Mouse (Mus musculus) kidney, embryonic 14.5 days (tissue): Measurements from ENCODE around the gene Gabbr2. TPM values are rescaled to one million over a fixed set of nuclear protein-coding genes. Genes with fewer than 3 reads are reported as not detected.
A peak's percentile ranks its signal among the peaks of the same experiment; 100 is the strongest.

Source experiments
- ATAC-seq: fragments of 200-750 bp; cut with Nextera tagmentation; 2 replicates; pipeline ENCODE4 v1.8.0; 2017; ENCODE audit warnings: moderate number of reproducible peaks, mild to moderate bottlenecking, moderate TSS enrichment, moderate library complexity; ENCODE audit not compliant: low FRiP score, low TSS enrichment
- H3K27ac ChIP-seq: fragments of 300-500 bp; sonication (generic); 2 replicates; pipeline ENCODE4 v1.5.1; 2014; ENCODE audit warnings: low read depth, mild to moderate bottlenecking, low read length, moderate library complexity, mixed read lengths
- H3K27me3 ChIP-seq: fragments of 300-500 bp; sonication (generic); 2 replicates; pipeline ENCODE4 v1.6.1; 2014; ENCODE audit warnings: mild to moderate bottlenecking, low read length; ENCODE audit not compliant: control insufficient read depth, insufficient read depth
- H3K36me3 ChIP-seq: fragments of 300-500 bp; sonication (generic); 2 replicates; pipeline ENCODE4 v1.6.1; 2014; ENCODE audit warnings: low read length, mixed read lengths; ENCODE audit not compliant: control insufficient read depth, insufficient read depth
- H3K4me1 ChIP-seq: fragments of 300-500 bp; sonication (generic); 2 replicates; pipeline ENCODE4 v1.6.1; 2014; ENCODE audit warnings: low read length, mixed read lengths; ENCODE audit not compliant: control insufficient read depth, insufficient read depth
- H3K4me2 ChIP-seq: fragments of 300-500 bp; sonication (generic); replicated peaks from 2 replicates; pipeline ENCODE4 v1.6.1; 2014; ENCODE audit warnings: low read depth, mild to moderate bottlenecking, low read length
- H3K4me3 ChIP-seq: fragments of 300-500 bp; sonication (generic); 2 replicates; pipeline ENCODE4 v1.5.1; 2014; ENCODE audit warnings: mild to moderate bottlenecking, low read length
- H3K9ac ChIP-seq: fragments of 300-500 bp; sonication (generic); 2 replicates; pipeline ENCODE4 v1.6.1; 2014; ENCODE audit warnings: low read depth, mild to moderate bottlenecking, low read length, moderate library complexity
- H3K9me3 ChIP-seq: fragments of 300-500 bp; sonication (generic); 2 replicates; pipeline ENCODE4 v1.6.1; 2016; ENCODE audit warnings: low read length; ENCODE audit not compliant: control insufficient read depth
- WGBS: fragments of 180-500 bp; shearing (Covaris S2); extraction: QIAGEN DNeasy Blood & Tissue Kit; methylation state at CpG from one replicate; pipeline ENCODE4 v1.1.7; 2014; 5-methylcytosine and 5-hydroxymethylcytosine counted together
- polyA plus RNA-seq: library from polyadenylated mRNA; unstranded; fragments of >200 nt; fragmentation: Nextera tagmentation; extraction: Ambion mirVana; gene quantifications from 2 replicates; pipeline ENCODE4 v1.2.1, GENCODE M21; 2014

Gabbr2 gene
- polyA plus RNA-seq, 1 experiment from 2014 or later = 0.43 TPM

DNA sequence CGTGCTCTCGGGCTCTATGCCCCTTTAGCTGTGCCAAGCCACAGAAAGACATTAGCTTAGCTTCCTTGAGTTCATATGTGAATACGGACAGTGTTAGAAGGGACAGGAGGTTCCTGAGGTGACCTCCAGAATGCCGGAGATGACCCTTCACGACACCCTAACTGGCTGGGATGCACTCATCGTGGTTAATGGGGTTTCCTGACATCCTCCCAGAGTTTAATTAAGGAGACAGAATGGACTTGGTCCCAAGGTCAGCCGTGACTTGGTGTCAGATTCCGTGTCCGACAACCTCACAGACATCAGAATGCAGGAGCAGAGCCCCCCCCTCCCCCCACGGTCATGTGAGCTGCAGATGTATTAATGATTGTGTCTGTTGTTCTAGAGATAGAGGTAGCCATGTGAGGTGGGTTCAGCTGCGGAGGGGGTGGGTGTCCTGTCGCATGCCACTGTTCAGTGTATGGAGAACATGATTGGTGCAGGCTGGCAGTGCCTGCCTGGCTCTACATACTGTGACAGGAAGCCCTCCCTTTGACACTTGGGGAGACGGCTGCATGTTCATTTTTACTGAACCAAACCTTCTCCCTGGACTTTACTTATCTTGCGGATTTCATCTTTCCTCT, 303.4 kb downstream of the Gabbr2 start:
- 37% methylated on average over 14 of the region's 14 CpGs for WGBS
- H3K27ac ChIP-seq = no peak overlapping the region
- H3K9me3 ChIP-seq = 0 out of 2 replicates have a peak, but pooled peaks cover 4% of the 10 kb centered on the region
- H3K27me3 ChIP-seq = no peaks in the 10 kb centered on the region
- peak; percentile 70 for ATAC-seq
- no peak overlapping the region for H3K9ac ChIP-seq
- no peak overlapping the region for H3K4me3 ChIP-seq
- no peaks in the 10 kb centered on the region for H3K4me1 ChIP-seq
- no peak overlapping the region for H3K4me2 ChIP-seq
- no peaks in the 10 kb centered on the region for H3K36me3 ChIP-seq

DNA sequence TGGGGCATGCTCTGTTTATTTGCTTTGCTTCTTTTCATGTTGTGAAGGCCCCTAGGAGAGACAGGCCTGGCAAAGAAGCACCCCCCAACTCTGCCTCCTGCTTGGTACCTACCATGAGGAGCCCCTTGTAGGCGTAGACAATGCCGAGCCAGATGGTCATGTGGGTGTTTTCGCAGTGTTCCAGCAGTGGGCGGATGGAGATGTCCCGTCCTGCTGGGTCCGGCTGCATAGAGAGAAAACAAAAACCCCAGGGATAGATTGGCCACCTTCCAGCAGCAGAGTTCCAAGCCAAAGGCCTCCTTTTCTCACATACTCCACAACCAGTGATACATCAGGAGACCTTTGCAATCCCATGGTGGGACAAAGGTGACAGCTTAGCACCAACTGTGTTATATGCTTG, 307.5 kb downstream of the Gabbr2 start:
- no peaks in the 10 kb centered on the region for H3K9me3 ChIP-seq
- no peak for ATAC-seq
- H3K27me3 ChIP-seq = no peaks in the 10 kb centered on the region
- H3K9ac ChIP-seq = no peak overlapping the region
- no peak overlapping the region for H3K4me2 ChIP-seq
- 41% methylated on average over 6 of the region's 6 CpGs for WGBS
- no peak overlapping the region for H3K4me3 ChIP-seq
- H3K4me1 ChIP-seq = no peaks in the 10 kb centered on the region
- no peaks in the 10 kb centered on the region for H3K36me3 ChIP-seq
- no peak overlapping the region for H3K27ac ChIP-seq

DNA sequence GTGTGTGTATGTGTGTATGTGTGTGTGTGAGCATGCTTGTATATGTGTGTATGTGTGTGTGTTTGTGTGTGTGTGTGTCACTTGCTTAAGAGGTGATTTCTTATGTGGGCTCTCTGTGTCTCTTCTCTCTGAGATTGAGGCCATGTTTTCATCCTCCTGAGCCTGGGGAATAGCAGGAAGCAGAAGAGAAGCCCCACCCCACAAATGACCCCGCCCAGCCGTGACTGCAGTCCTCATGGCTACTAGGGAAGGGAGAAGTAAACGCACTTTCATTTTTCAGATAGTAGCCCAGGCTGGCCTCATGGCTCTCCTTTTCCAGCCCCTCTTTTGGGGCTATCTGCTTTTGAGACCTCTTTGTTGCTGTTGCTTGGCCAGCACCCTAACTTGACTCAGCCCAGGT, 315.0 kb downstream of the Gabbr2 start:
- Histone ChIP-seq H3K4me3 (no peak overlapping the region), H3K9me3 (no peaks in the 10 kb centered on the region), H3K9ac (no peak overlapping the region), H3K36me3 (no peaks in the 10 kb centered on the region), H3K4me1 (no peaks in the 10 kb centered on the region), H3K4me2 (no peak overlapping the region), H3K27me3 (no peaks in the 10 kb centered on the region), H3K27ac (no peak overlapping the region)
- ATAC-seq = no peak
- 75% methylated on average over 3 of the region's 3 CpGs for WGBS

DNA sequence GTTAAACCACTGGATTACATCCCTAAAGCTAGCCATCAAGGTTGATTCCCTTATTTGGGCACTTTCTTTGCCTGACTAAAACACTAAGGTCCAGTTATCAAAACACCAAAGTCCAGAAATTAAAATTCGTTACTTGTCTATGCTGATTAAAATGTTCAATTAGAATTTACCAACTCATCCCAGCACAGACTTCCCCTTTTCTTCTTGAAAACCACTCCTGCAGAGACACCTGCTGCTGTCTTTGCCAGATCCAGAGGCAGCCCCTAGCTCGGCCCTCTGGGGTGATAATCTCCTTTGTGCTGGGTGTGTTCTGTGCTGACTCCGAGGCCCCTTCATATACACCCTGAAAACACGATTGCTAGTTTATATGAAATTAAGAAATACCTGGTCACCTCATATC, 315.7 kb downstream of the Gabbr2 start:
- Histone ChIP-seq H3K4me3 (no peak overlapping the region), H3K27me3 (no peaks in the 10 kb centered on the region), H3K9me3 (no peaks in the 10 kb centered on the region), H3K36me3 (no peaks in the 10 kb centered on the region), H3K27ac (no peak overlapping the region), H3K4me2 (no peak overlapping the region), H3K9ac (no peak overlapping the region), H3K4me1 (no peaks in the 10 kb centered on the region)
- 77% methylated on average over 4 of the region's 4 CpGs for WGBS
- ATAC-seq = no peak

GRCm38 (mm10) chr4:46675272-46675785, 316.3 kb downstream of the Gabbr2 start:
- no peak for ATAC-seq
- Histone ChIP-seq H3K9ac (no peak overlapping the region), H3K9me3 (no peaks in the 10 kb centered on the region), H3K4me1 (no peaks in the 10 kb centered on the region), H3K4me3 (no peak overlapping the region), H3K27me3 (no peaks in the 10 kb centered on the region), H3K36me3 (no peaks in the 10 kb centered on the region), H3K27ac (no peak overlapping the region), H3K4me2 (no peak overlapping the region)
- WGBS = 71% methylated on average over 11 of the region's 11 CpGs

- H3K4me3 ChIP-seq = no peak overlapping the region
- H3K9ac ChIP-seq = no peak overlapping the region
- ATAC-seq = no peak
- WGBS = 65% methylated on average over 11 of the region's 11 CpGs
- H3K4me2 ChIP-seq = no peak overlapping the region
- no peaks in the 10 kb centered on the region for H3K27me3 ChIP-seq
- no peaks in the 10 kb centered on the region for H3K9me3 ChIP-seq
- no peak overlapping the region for H3K27ac ChIP-seq
- peaks cover 11% of the 10 kb centered on the region for H3K4me1 ChIP-seq
- no peaks in the 10 kb centered on the region for H3K36me3 ChIP-seq
Measured at GRCm38 (mm10) chr4:46668620-46669019, 323.1 kb downstream of the Gabbr2 start.

DNA sequence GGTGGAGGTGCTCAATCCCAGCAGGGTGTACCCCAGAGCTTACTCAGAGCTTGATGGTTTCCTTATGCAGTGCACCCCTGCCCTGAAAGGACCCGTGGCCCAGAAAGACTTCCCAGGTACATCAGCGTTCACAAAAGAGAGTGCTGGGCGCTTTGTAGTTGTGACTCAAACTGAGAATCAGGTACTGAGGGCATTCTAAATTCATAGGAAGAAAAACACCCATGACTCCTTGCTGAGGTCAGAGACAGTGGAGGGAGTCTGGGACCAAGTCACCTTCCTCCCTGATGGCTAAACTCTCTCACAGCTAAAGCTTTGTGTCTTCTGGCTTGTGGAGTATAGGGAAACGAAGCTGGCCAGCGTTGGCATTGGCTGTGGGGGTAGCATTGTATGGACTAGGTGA, 325.3 kb downstream of the Gabbr2 start:
- no peak for ATAC-seq
- H3K9ac ChIP-seq = no peak overlapping the region
- no peak overlapping the region for H3K4me3 ChIP-seq
- H3K27ac ChIP-seq = no peak overlapping the region
- WGBS = 71% methylated on average over 5 of the region's 5 CpGs
- no peaks in the 10 kb centered on the region for H3K9me3 ChIP-seq
- no peaks in the 10 kb centered on the region for H3K36me3 ChIP-seq
- peaks cover 11% of the 10 kb centered on the region for H3K4me1 ChIP-seq
- no peaks in the 10 kb centered on the region for H3K27me3 ChIP-seq
- H3K4me2 ChIP-seq = no peak overlapping the region

DNA sequence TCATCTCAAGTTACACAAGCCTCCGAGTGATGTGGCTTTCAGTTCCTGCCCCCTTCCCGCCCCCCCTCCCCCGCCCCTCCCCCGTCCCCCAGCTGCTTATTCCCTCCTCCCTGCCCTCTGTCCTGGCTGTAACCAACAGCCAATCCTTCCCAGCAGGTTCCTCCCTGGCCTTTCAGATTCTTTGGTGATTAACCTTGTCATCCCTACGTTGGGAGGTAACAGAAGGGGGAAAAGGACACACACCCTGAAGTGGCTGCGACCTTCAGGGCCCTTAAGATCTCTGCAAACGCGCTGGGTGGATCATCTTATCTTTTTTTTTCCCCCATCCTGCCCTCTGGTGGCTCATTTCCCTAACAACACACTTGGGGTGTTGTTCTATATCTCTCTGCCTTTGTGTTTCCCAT, 326.3 kb downstream of the Gabbr2 start:
- peak; percentile 15; the same call in 1 of the 2 replicates for ATAC-seq
- Histone ChIP-seq H3K27me3 (no peaks in the 10 kb centered on the region), H3K4me3 (no peak overlapping the region), H3K9me3 (no peaks in the 10 kb centered on the region), H3K27ac (0 out of 2 replicates have a peak overlapping the region, but pooled peaks have one; percentile 24), H3K9ac (no peak overlapping the region), H3K4me2 (peak overlapping the region; percentile 81), H3K36me3 (no peaks in the 10 kb centered on the region), H3K4me1 (peaks cover 11% of the 10 kb centered on the region)
- 2% methylated on average over 8 of the region's 8 CpGs for whole genome bisulfite sequencing

DNA sequence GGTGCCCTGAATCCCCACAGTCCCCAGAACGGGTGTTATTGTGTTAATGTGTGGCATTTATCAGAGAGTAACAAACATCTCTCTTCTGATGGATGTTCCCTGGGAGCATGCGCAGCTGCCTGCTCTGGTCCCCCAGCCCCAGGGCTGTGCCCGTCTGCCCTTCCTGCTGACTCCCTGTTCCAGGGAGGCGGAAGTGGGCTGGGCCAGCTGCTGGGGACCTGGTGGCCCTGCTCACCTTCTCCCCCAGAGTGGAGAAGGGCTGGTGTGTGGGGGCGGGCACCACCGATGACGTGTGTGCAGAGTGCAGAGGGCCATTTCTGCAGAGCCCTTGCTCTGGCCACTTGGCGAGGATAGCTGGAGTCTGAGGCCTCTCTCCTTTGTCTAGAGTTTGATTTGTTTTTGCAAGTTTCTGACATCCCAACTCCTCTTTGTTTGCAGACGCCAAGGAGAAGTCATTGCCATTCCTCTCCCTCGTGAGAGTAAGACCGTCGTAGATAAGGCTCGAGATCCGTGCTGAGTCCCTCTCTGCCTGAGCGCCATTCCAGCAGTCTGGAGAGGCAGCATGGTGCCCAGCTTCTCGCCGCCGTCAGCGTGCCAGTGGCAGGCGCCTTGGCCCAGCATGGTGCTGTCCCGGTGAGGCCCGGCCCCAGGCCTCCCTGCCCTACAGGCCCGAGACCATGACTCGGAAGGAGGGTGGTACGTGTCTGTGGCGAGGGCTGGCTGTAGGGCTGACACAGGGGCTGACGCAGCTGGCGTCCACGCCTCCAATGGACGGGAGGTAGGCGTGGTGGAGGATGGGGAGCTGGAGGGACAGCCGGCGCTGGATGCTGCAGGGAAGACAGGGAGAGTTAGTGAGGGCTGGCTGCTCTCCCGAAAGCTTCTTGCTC, 327.3 kb downstream of the Gabbr2 start:
- peak overlapping the region; percentile 92 for H3K27ac ChIP-seq
- H3K4me3 ChIP-seq = peak overlapping the region; percentile 45
- ATAC-seq = peak; percentile 90

More for the DNA sequence above, 327.3 kb downstream of the Gabbr2 start:
- Histone ChIP-seq H3K9me3 (no peaks in the 10 kb centered on the region), H3K4me2 (peak overlapping the region; percentile 81), H3K27me3 (no peaks in the 10 kb centered on the region), H3K9ac (peak overlapping the region; percentile 69), H3K36me3 (no peaks in the 10 kb centered on the region), H3K4me1 (peaks cover 11% of the 10 kb centered on the region)
- 1% methylated on average over 34 of the region's 34 CpGs for WGBS
